Mouse (Mus musculus): ENCODE measurements around the gene Lipt2.

DNA sequence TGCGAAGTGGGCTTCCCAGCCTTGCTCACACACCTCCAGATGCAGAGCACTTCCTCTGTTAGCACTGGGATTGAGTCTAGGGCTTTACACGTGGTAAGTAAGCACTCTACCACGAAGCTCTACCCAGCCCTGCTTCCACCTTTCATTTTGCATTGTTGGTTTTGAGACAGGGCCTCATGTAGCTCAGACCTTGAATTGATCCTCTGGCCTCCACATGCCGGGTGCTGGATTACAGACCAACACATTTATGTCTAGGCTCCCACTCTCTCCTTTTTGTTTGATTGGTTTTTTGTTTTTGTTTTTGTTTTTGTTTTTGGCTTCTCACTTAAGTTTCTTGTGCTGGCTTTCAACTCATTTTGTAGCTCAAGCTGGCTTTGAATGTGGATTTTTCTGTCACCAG lies 11.7 kb downstream of the Lipt2 start:
- TF ChIP-seq CTCF (IDR thresholded peaks at IDR 0.05; ENCODE audit: insufficient read depth, low read length) (no peak), POLR2A (IDR thresholded peaks at IDR 0.05; ENCODE audit: borderline replicate concordance, extremely low read depth, low read depth, low read length) (no peak)

Data from lung, adult 2 months (tissue).